In genomic region chr4:145836863-145837440, GRCm38 (mm10) we compare ENCODE assay signal across 9 mouse cellular contexts. TPM values are rescaled to one million over a fixed set of nuclear protein-coding genes. Genes with fewer than 3 reads are reported as not detected.
DNase-seq lines count a peak whose midpoint lies in the region; ATAC-seq lines count a peak whose summit lies in the region.
"Not testable (repeated sequence)": the region's sequence is repeated elsewhere in the genome, so short reads cannot be mapped to it uniquely, and the experiment has no call there.
"Had no signal": no experiment of that assay in that cellular context is flagged by ENCODE, and none has a peak within 500 bp of the region (broad histone marks: within the 10 kb centered on the region; RNA-seq: fewer than 3 reads in every experiment).

No protein-coding gene starts in this region.

- peak; percentile 67 for ATAC-seq in erythroid progenitor cell, adult 5-6 weeks (replicated peaks; ENCODE audit: low FRiP score, poor library complexity, severe bottlenecking)
- peak; percentile 80 for ATAC-seq in heart, embryonic 11.5 days (replicated peaks; ENCODE audit: insufficient number of reproducible peaks, low FRiP score, low TSS enrichment)
- peak; percentile 77 for ATAC-seq in intestine, embryonic 15.5 days
- ATAC-seq in limb, embryonic 15.5 days (ENCODE audit: insufficient number of reproducible peaks, low FRiP score, low TSS enrichment, low read depth), result peak; percentile 86
- ATAC-seq in midbrain, embryonic 12.5 days (ENCODE audit: low FRiP score, low read depth), result peak; percentile 86

- not testable (repeated sequence) for H3K9ac ChIP-seq in heart, embryonic 11.5 days (ENCODE audit: low read depth, low read length); intestine, embryonic 15.5 days; limb, embryonic 15.5 days; midbrain, embryonic 12.5 days (replicated peaks)

- H3K36me3 ChIP-seq in heart, embryonic 11.5 days (ENCODE audit: control insufficient read depth, insufficient read depth, low read length); intestine, embryonic 15.5 days; limb, embryonic 15.5 days; midbrain, embryonic 12.5 days: not testable (repeated sequence)

- not testable (repeated sequence) for H3K4me3 ChIP-seq in heart, embryonic 11.5 days (ENCODE audit: low read depth, low read length); intestine, embryonic 15.5 days (replicated peaks); limb, embryonic 15.5 days; midbrain, embryonic 12.5 days

- not testable (repeated sequence) for H3K4me1 ChIP-seq in heart, embryonic 11.5 days (ENCODE audit: control insufficient read depth, insufficient read depth, low read length); intestine, embryonic 15.5 days (replicated peaks); limb, embryonic 15.5 days; midbrain, embryonic 12.5 days

- H3K27me3 ChIP-seq in heart, embryonic 11.5 days (ENCODE audit: control insufficient read depth, insufficient read depth, low read length); intestine, embryonic 15.5 days (replicated peaks); limb, embryonic 15.5 days; midbrain, embryonic 12.5 days: not testable (repeated sequence)

- WGBS in heart, embryonic 11.5 days (ENCODE audit: insufficient replicate concordance), result 44% methylated on average over 47 of the region's 75 CpGs
- WGBS in intestine, embryonic 15.5 days, result 57% methylated on average over 52 of the region's 75 CpGs
- WGBS in limb, embryonic 15.5 days, result 60% methylated on average over 59 of the region's 75 CpGs
- WGBS in midbrain, embryonic 12.5 days, result 63% methylated on average over 53 of the region's 75 CpGs

- H3K9me3 ChIP-seq in heart, embryonic 11.5 days (replicated peaks; ENCODE audit: control insufficient read depth, low read length); intestine, embryonic 15.5 days; limb, embryonic 15.5 days; midbrain, embryonic 12.5 days: not testable (repeated sequence)

- peak; percentile 1 for DNase-seq in adrenal gland, adult 8-10 months
- DNase-seq in spleen, postnatal 4 days (ENCODE audit: low spot score in 2 of 2), result peak; percentile 24 to 70

- not testable (repeated sequence) for H3K27ac ChIP-seq in heart, embryonic 11.5 days (ENCODE audit: low read depth, low read length); intestine, embryonic 15.5 days; limb, embryonic 15.5 days; midbrain, embryonic 12.5 days (replicated peaks)

- H3K4me2 ChIP-seq in heart, embryonic 11.5 days; intestine, embryonic 15.5 days (replicated peaks); limb, embryonic 15.5 days; midbrain, embryonic 12.5 days (replicated peaks): not testable (repeated sequence)

RNA-seq across cellular contexts. Expression of gene Zfp986, which starts 31.6 kb away (rescaled TPM):
- not detected for total RNA-seq in adrenal gland, adult 8-10 months (2022)
- total RNA-seq in erythroid progenitor cell, adult 5-6 weeks (2015; ENCODE audit: low replicate concordance), result not detected in 2 replicates
- total RNA-seq in erythroid progenitor cell, adult 5-6 weeks (2017; ENCODE audit: low replicate concordance), result not detected in 2 replicates
- not detected in 2 replicates for polyA plus RNA-seq in heart, embryonic 11.5 days (2014; fragmentation: Nextera tagmentation; extraction: Ambion mirVana)
- polyA plus RNA-seq in intestine, embryonic 15.5 days (2015; fragmentation: Nextera tagmentation; extraction: Ambion mirVana), result not detected in 2 replicates
- polyA plus RNA-seq in limb, embryonic 15.5 days (2015; fragmentation: Nextera tagmentation; extraction: Ambion mirVana), result not detected in 2 replicates
- not detected in 2 replicates for polyA plus RNA-seq in midbrain, embryonic 12.5 days (2016; fragmentation: Nextera tagmentation; extraction: Ambion mirVana)
- total RNA-seq: heart, adult 8-10 months had no signal
- polyA plus RNA-seq: lung, adult 2 months had no signal
